Mouse (Mus musculus): Measurements from ENCODE around the gene Map3k19. TPM values are rescaled to one million over a fixed set of nuclear protein-coding genes. Genes with fewer than 3 reads are reported as not detected.

Map3k19 gene
- polyA plus RNA-seq, 2 experiments = 0.02 TPM; not detected in 1

GRCm38 (mm10) chr1:127793459-127793858 is 61.4 kb downstream of the Map3k19 start:
- Histone ChIP-seq H3K4me1 (replicated peaks; ENCODE audit: control insufficient read depth in 2 of 2, insufficient read depth in 2 of 2, low read length in 1 of 2) (no peaks in the 10 kb centered on the region), H3K27ac (no peak overlapping the region), H3K4me3 (ENCODE audit: insufficient read depth in 1 of 2, low read depth in 2 of 2, low read length in 2 of 2) (no peak overlapping the region), H3K36me3 (replicated peaks; ENCODE audit: control insufficient read depth, insufficient read depth, low read depth) (peaks cover 20% of the 10 kb centered on the region), H3K9me3 (ENCODE audit: control insufficient read depth, low read length) (no peaks in the 10 kb centered on the region), H3K9ac (replicated peaks) (no peak overlapping the region), H3K4me2 (ENCODE audit: low read depth) (no peak overlapping the region), H3K27me3 (ENCODE audit: control insufficient read depth, insufficient read depth, low read length) (no peaks in the 10 kb centered on the region)
- TF ChIP-seq EP300 (IDR thresholded peaks at IDR 0.05; ENCODE audit: low read depth) = no peak
- TF ChIP-seq CTCF (IDR thresholded peaks at IDR 0.05; ENCODE audit: low read depth) = no peak
- DNase-seq (ENCODE audit: low read depth in 3 of 3, low spot score in 3 of 3) (no peak), ATAC-seq (ENCODE audit: insufficient read depth) (no peak)
- WGBS (ENCODE audit: insufficient replicate concordance) = 87% methylated on average over 1 of the region's 1 CpGs

- no peaks in the 10 kb centered on the region for H3K27me3 ChIP-seq (ENCODE audit: control insufficient read depth, insufficient read depth, low read length)
- H3K36me3 ChIP-seq (replicated peaks; ENCODE audit: control insufficient read depth, insufficient read depth, low read depth) = peaks cover 12% of the 10 kb centered on the region
- no peak overlapping the region for H3K27ac ChIP-seq
- no peak overlapping the region for H3K4me3 ChIP-seq (ENCODE audit: insufficient read depth in 1 of 2, low read depth in 2 of 2, low read length in 2 of 2)
- H3K4me1 ChIP-seq (replicated peaks; ENCODE audit: control insufficient read depth in 2 of 2, insufficient read depth in 2 of 2, low read length in 1 of 2) = no peaks in the 10 kb centered on the region
- H3K4me2 ChIP-seq (ENCODE audit: low read depth) = no peak overlapping the region
- H3K9me3 ChIP-seq (ENCODE audit: control insufficient read depth, low read length) = no peaks in the 10 kb centered on the region
- ATAC-seq (ENCODE audit: insufficient read depth) = no peak
- DNase-seq (ENCODE audit: low read depth in 3 of 3, low spot score in 3 of 3) = no peak
- WGBS (ENCODE audit: insufficient replicate concordance) = 73% methylated on average over 6 of the region's 6 CpGs
- no peak for TF ChIP-seq EP300 (IDR thresholded peaks at IDR 0.05; ENCODE audit: low read depth)
- no peak for TF ChIP-seq CTCF (IDR thresholded peaks at IDR 0.05; ENCODE audit: low read depth)
- H3K9ac ChIP-seq (replicated peaks) = no peak overlapping the region
Measured at GRCm38 (mm10) chr1:127788943-127789342, 65.9 kb downstream of the Map3k19 start.

- 37% methylated on average over 1 of the region's 1 CpGs for WGBS (ENCODE audit: insufficient replicate concordance)
- TF ChIP-seq EP300 (IDR thresholded peaks at IDR 0.05; ENCODE audit: low read depth) (no peak), CTCF (IDR thresholded peaks at IDR 0.05; ENCODE audit: low read depth) (no peak)
- H3K27me3 ChIP-seq (ENCODE audit: control insufficient read depth, insufficient read depth, low read length) = no peaks in the 10 kb centered on the region
- peaks cover 8 to 9% of the 10 kb centered on the region in 2 experiments for H3K4me1 ChIP-seq (replicated peaks; ENCODE audit: control insufficient read depth in 2 of 2, insufficient read depth in 2 of 2, low read length in 1 of 2)
- H3K4me2 ChIP-seq (ENCODE audit: low read depth) = no peak overlapping the region
- H3K9ac ChIP-seq (replicated peaks) = no peak overlapping the region
- no peak overlapping the region for H3K4me3 ChIP-seq (ENCODE audit: insufficient read depth in 1 of 2, low read depth in 2 of 2, low read length in 2 of 2)
- no peaks in the 10 kb centered on the region for H3K9me3 ChIP-seq (ENCODE audit: control insufficient read depth, low read length)
- H3K36me3 ChIP-seq (replicated peaks; ENCODE audit: control insufficient read depth, insufficient read depth, low read depth) = peaks cover 7% of the 10 kb centered on the region
- DNase-seq (ENCODE audit: low read depth in 3 of 3, low spot score in 3 of 3) (no peak), ATAC-seq (ENCODE audit: insufficient read depth) (no peak)
- no peak overlapping the region for H3K27ac ChIP-seq
Measured at GRCm38 (mm10) chr1:127785882-127786281, 68.9 kb downstream of the Map3k19 start.

GRCm38 (mm10) chr1:127783862-127784261 is 71.0 kb downstream of the Map3k19 start:
- H3K4me1 ChIP-seq (replicated peaks; ENCODE audit: control insufficient read depth in 2 of 2, insufficient read depth in 2 of 2, low read length in 1 of 2) = peaks cover 20 to 24% of the 10 kb centered on the region in 2 experiments
- H3K27me3 ChIP-seq (ENCODE audit: control insufficient read depth, insufficient read depth, low read length) = no peaks in the 10 kb centered on the region
- H3K9ac ChIP-seq (replicated peaks) = no peak overlapping the region
- TF ChIP-seq EP300 (IDR thresholded peaks at IDR 0.05; ENCODE audit: low read depth) (no peak), CTCF (IDR thresholded peaks at IDR 0.05; ENCODE audit: low read depth) (no peak)
- DNase-seq (ENCODE audit: low read depth in 3 of 3, low spot score in 3 of 3) (no peak), ATAC-seq (ENCODE audit: insufficient read depth) (no peak)
- H3K9me3 ChIP-seq (ENCODE audit: control insufficient read depth, low read length) = no peaks in the 10 kb centered on the region
- H3K36me3 ChIP-seq (replicated peaks; ENCODE audit: control insufficient read depth, insufficient read depth, low read depth) = peaks cover 13% of the 10 kb centered on the region
- H3K27ac ChIP-seq = no peak overlapping the region
- no peak overlapping the region for H3K4me2 ChIP-seq (ENCODE audit: low read depth)
- no peak overlapping the region for H3K4me3 ChIP-seq (ENCODE audit: insufficient read depth in 1 of 2, low read depth in 2 of 2, low read length in 2 of 2)

- WGBS (ENCODE audit: insufficient replicate concordance) = 38% methylated on average over 2 of the region's 2 CpGs
- no peak for ATAC-seq (ENCODE audit: insufficient read depth)
- DNase-seq (ENCODE audit: low read depth in 3 of 3, low spot score in 3 of 3) = no peak
- H3K4me3 ChIP-seq (ENCODE audit: insufficient read depth in 1 of 2, low read depth in 2 of 2, low read length in 2 of 2) = no peak overlapping the region
- no peak overlapping the region for H3K27ac ChIP-seq
- H3K36me3 ChIP-seq (replicated peaks; ENCODE audit: control insufficient read depth, insufficient read depth, low read depth) = peaks cover 28% of the 10 kb centered on the region
- no peak overlapping the region for H3K4me2 ChIP-seq (ENCODE audit: low read depth)
- no peaks in the 10 kb centered on the region for H3K9me3 ChIP-seq (ENCODE audit: control insufficient read depth, low read length)
- H3K27me3 ChIP-seq (ENCODE audit: control insufficient read depth, insufficient read depth, low read length) = no peaks in the 10 kb centered on the region
- H3K4me1 ChIP-seq (replicated peaks; ENCODE audit: control insufficient read depth in 2 of 2, insufficient read depth in 2 of 2, low read length in 1 of 2) = peaks cover 35% of the 10 kb centered on the region in 2 experiments
- H3K9ac ChIP-seq (replicated peaks) = no peak overlapping the region
- TF ChIP-seq EP300 (IDR thresholded peaks at IDR 0.05; ENCODE audit: low read depth) = no peak
Measured at GRCm38 (mm10) chr1:127780849-127781248, 74.0 kb downstream of the Map3k19 start.
